Mouse (Mus musculus) cerebellum, adult 2 months (tissue): ENCODE measurements at regions not wholly inside any gene's neighbourhood (a gene's known extent, or its start where the extent isn't known, plus 50 kb on each side); places are given as distances from the start of the nearest gene placed in this dataset.

Experiments
- CTCF ChIP-seq: fragments of 200-500 bp; IDR thresholded peaks from 2 replicates; pipeline ENCODE4 v1.5.1; 2011; ENCODE audit warnings: low read depth, mild to moderate bottlenecking, control low read depth, low read length, moderate library complexity, borderline replicate concordance; ENCODE audit not compliant: insufficient read depth
- POLR2A ChIP-seq: fragments of 200-500 bp; IDR thresholded peaks from 2 replicates; pipeline ENCODE4 v1.6.1; 2011; ENCODE audit warnings: low read length, control low read depth, borderline replicate concordance; ENCODE audit not compliant: insufficient read depth

DNA sequence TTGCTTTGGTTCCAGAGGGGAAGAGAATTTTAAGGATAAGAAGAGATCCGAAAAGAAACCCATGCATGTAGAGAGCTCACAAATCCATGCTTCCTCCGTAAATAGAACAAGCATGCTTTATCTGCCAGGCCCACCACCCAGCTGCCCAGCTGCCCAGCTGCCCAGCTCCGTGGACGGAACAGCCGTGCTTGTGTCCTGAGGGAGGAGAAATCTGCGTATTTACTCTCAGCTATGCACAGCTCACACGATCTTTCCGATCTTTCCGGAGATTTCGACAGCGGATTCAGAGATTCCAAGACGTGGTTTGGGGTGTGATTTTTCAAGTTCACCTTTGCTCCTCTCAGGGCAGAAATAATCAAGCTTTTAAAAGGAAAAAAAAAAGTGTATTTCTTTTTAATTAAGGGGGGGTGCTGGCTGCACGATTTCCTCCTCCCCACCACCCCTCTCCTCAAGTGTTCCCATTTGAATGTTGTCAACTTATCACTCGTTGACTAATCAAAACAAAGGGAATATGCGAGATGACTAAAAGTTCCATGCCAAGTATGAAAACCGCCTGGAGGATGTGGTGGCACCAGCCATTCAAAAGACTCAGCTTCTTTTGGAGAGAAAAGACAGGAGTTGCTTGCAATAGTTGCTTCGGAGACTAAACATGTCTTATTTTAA is 2293.2 kb upstream of the Gm7489 start:
- TF ChIP-seq CTCF (no peak), POLR2A (no peak)
